Mouse (Mus musculus) liver, postnatal 0 days (tissue): ENCODE data around the gene Vdac1.

Experiments used
- CTCF ChIP-seq: sonication (generic); IDR thresholded peaks from 2 replicates; pipeline ENCODE4 v1.5.1; 2016; ENCODE audit warnings: antibody characterized with exemption, low read depth
- EP300 ChIP-seq: IDR thresholded peaks from 2 replicates; pipeline ENCODE4 v1.6.1; 2016; ENCODE audit warnings: antibody characterized with exemption, low read depth, mild to moderate bottlenecking

DNA sequence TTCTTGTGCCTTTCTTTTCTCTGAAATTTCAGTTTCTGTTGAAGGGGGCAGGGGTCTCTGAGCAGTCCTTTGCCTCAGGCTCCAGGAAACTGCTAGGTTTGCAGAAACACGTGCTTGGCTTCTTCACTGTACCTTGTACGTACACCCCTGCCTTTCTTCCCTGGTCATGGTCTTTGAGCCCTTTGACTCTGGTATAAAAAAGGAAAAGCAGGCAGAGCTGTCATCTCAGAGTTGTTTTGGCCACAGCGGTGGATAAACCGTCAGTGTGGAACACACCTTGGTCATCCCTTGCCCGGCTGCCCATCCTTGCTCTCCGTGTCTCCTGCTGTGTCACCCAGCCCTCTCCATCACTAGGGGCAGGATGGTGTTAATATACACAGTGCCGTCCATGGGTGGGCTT, 59.2 kb downstream of the Vdac1 start:
- no peak for TF ChIP-seq CTCF
- no peak for TF ChIP-seq EP300
